Mouse (Mus musculus): Measurements from ENCODE around the gene Lst1. TPM values are rescaled to one million over a fixed set of nuclear protein-coding genes. Genes with fewer than 3 reads are reported as not detected.

The Lst1 gene
- polyA plus RNA-seq, 2 experiments = 25.6 to 37.7 TPM

- Histone ChIP-seq H3K4me3 (ENCODE audit: insufficient read depth in 1 of 2, low read depth in 2 of 2, low read length in 2 of 2) (no peak overlapping the region), H3K27me3 (ENCODE audit: control insufficient read depth, insufficient read depth, low read length) (peaks cover 14% of the 10 kb centered on the region), H3K36me3 (replicated peaks; ENCODE audit: control insufficient read depth, insufficient read depth, low read depth) (no peaks in the 10 kb centered on the region), H3K4me1 (replicated peaks; ENCODE audit: control insufficient read depth in 2 of 2, insufficient read depth in 2 of 2, low read length in 1 of 2) (peaks cover 0 to 13% of the 10 kb centered on the region in 2 experiments; a peak in 2 of 4 replicates), H3K9ac (replicated peaks) (no peak overlapping the region), H3K9me3 (ENCODE audit: control insufficient read depth, low read length) (no peaks in the 10 kb centered on the region), H3K27ac (no peak overlapping the region), H3K4me2 (ENCODE audit: low read depth) (no peak overlapping the region)
- DNase-seq (ENCODE audit: low read depth in 3 of 3, low spot score in 3 of 3) (no peak), ATAC-seq (ENCODE audit: insufficient read depth) (no peak)
- 46% methylated on average over 5 of the region's 5 CpGs for WGBS (ENCODE audit: insufficient replicate concordance)
- TF ChIP-seq CTCF (IDR thresholded peaks at IDR 0.05; ENCODE audit: low read depth) (no peak), EP300 (IDR thresholded peaks at IDR 0.05; ENCODE audit: low read depth) (no peak)
These were observed 4.7 kb upstream of the Lst1 start for GRCm38 (mm10) chr17:35192924-35193323.

- no peak overlapping the region for H3K27ac ChIP-seq
- DNase-seq (ENCODE audit: low read depth in 3 of 3, low spot score in 3 of 3) = no peak
- H3K36me3 ChIP-seq (replicated peaks; ENCODE audit: control insufficient read depth, insufficient read depth, low read depth) = no peaks in the 10 kb centered on the region
- H3K4me1 ChIP-seq (replicated peaks; ENCODE audit: control insufficient read depth in 2 of 2, insufficient read depth in 2 of 2, low read length in 1 of 2) = peaks cover 0 to 13% of the 10 kb centered on the region in 2 experiments; a peak in 2 of 4 replicates
- TF ChIP-seq EP300 (IDR thresholded peaks at IDR 0.05; ENCODE audit: low read depth) = no peak
- TF ChIP-seq CTCF (IDR thresholded peaks at IDR 0.05; ENCODE audit: low read depth) = peak; percentile 27; the same call in 1 of the 2 replicates
- H3K9me3 ChIP-seq (ENCODE audit: control insufficient read depth, low read length) = no peaks in the 10 kb centered on the region
- WGBS (ENCODE audit: insufficient replicate concordance) = 42% methylated on average over 2 of the region's 2 CpGs
- H3K9ac ChIP-seq (replicated peaks) = no peak overlapping the region
- H3K4me3 ChIP-seq (ENCODE audit: insufficient read depth in 1 of 2, low read depth in 2 of 2, low read length in 2 of 2) = no peak overlapping the region
- H3K4me2 ChIP-seq (ENCODE audit: low read depth) = no peak overlapping the region
- H3K27me3 ChIP-seq (ENCODE audit: control insufficient read depth, insufficient read depth, low read length) = peaks cover 14% of the 10 kb centered on the region
- ATAC-seq (ENCODE audit: insufficient read depth) = no peak
These were observed 3.5 kb upstream of the Lst1 start for GRCm38 (mm10) chr17:35191723-35192122.

GRCm38 (mm10) chr17:35190096-35190495 lies 1.9 kb upstream of the Lst1 start:
- no peaks in the 10 kb centered on the region for H3K36me3 ChIP-seq (replicated peaks; ENCODE audit: control insufficient read depth, insufficient read depth, low read depth)
- no peak for TF ChIP-seq EP300 (IDR thresholded peaks at IDR 0.05; ENCODE audit: low read depth)
- TF ChIP-seq CTCF (IDR thresholded peaks at IDR 0.05; ENCODE audit: low read depth) = no peak
- no peak overlapping the region for H3K27ac ChIP-seq
- H3K9ac ChIP-seq (replicated peaks) = no peak overlapping the region
- H3K4me2 ChIP-seq (ENCODE audit: low read depth) = no peak overlapping the region; the same call in 1 of the 2 replicates
- H3K9me3 ChIP-seq (ENCODE audit: control insufficient read depth, low read length) = no peaks in the 10 kb centered on the region
- H3K4me3 ChIP-seq (ENCODE audit: insufficient read depth in 1 of 2, low read depth in 2 of 2, low read length in 2 of 2) = no peak overlapping the region
- ATAC-seq (ENCODE audit: insufficient read depth) = no peak
- H3K27me3 ChIP-seq (ENCODE audit: control insufficient read depth, insufficient read depth, low read length) = peaks cover 6% of the 10 kb centered on the region
- 10% methylated on average over 4 of the region's 4 CpGs for WGBS (ENCODE audit: insufficient replicate concordance)
- peaks cover 3 to 11% of the 10 kb centered on the region in 2 experiments; a peak in 3 of 4 replicates for H3K4me1 ChIP-seq (replicated peaks; ENCODE audit: control insufficient read depth in 2 of 2, insufficient read depth in 2 of 2, low read length in 1 of 2)
- DNase-seq (ENCODE audit: low read depth in 3 of 3, low spot score in 3 of 3) = no peak

- no peaks in the 10 kb centered on the region for H3K36me3 ChIP-seq (replicated peaks; ENCODE audit: control insufficient read depth, insufficient read depth, low read depth)
- WGBS (ENCODE audit: insufficient replicate concordance) = 0% methylated on average over 1 of the region's 1 CpGs
- ATAC-seq (ENCODE audit: insufficient read depth) (no peak), DNase-seq (ENCODE audit: low read depth in 3 of 3, low spot score in 3 of 3) (no peak)
- no peak overlapping the region for H3K4me3 ChIP-seq (ENCODE audit: insufficient read depth in 1 of 2, low read depth in 2 of 2, low read length in 2 of 2)
- H3K4me2 ChIP-seq (ENCODE audit: low read depth) = no peak overlapping the region
- no peaks in the 10 kb centered on the region for H3K9me3 ChIP-seq (ENCODE audit: control insufficient read depth, low read length)
- TF ChIP-seq CTCF (IDR thresholded peaks at IDR 0.05; ENCODE audit: low read depth) (no peak), EP300 (IDR thresholded peaks at IDR 0.05; ENCODE audit: low read depth) (no peak)
- H3K4me1 ChIP-seq (replicated peaks; ENCODE audit: control insufficient read depth in 2 of 2, insufficient read depth in 2 of 2, low read length in 1 of 2) = peaks cover 3 to 11% of the 10 kb centered on the region in 2 experiments; a peak in 3 of 4 replicates
- no peaks in the 10 kb centered on the region; the same call in 1 of the 2 replicates for H3K27me3 ChIP-seq (ENCODE audit: control insufficient read depth, insufficient read depth, low read length)
- no peak overlapping the region for H3K27ac ChIP-seq
- H3K9ac ChIP-seq (replicated peaks) = no peak overlapping the region
These were observed 947 bp upstream of the Lst1 start for GRCm38 (mm10) chr17:35189186-35189585.

GRCm38 (mm10) chr17:35187345-35187744 lies 894 bp downstream of the Lst1 start:
- H3K4me2 ChIP-seq (ENCODE audit: low read depth) = peak overlapping the region; percentile 15; the same call in 1 of the 2 replicates
- H3K27ac ChIP-seq = no peak overlapping the region
- WGBS (ENCODE audit: insufficient replicate concordance) = 59% methylated on average over 4 of the region's 4 CpGs

More at GRCm38 (mm10) chr17:35187345-35187744, 894 bp downstream of the Lst1 start:
- Histone ChIP-seq H3K4me3 (ENCODE audit: insufficient read depth in 1 of 2, low read depth in 2 of 2, low read length in 2 of 2) (no peak overlapping the region), H3K27me3 (ENCODE audit: control insufficient read depth, insufficient read depth, low read length) (no peaks in the 10 kb centered on the region), H3K9me3 (ENCODE audit: control insufficient read depth, low read length) (no peaks in the 10 kb centered on the region), H3K36me3 (replicated peaks; ENCODE audit: control insufficient read depth, insufficient read depth, low read depth) (no peaks in the 10 kb centered on the region), H3K4me1 (replicated peaks; ENCODE audit: control insufficient read depth in 2 of 2, insufficient read depth in 2 of 2, low read length in 1 of 2) (peaks cover 3 to 11% of the 10 kb centered on the region in 2 experiments; a peak in 3 of 4 replicates), H3K9ac (replicated peaks) (no peak overlapping the region)
- ATAC-seq (ENCODE audit: insufficient read depth) = no peak
- TF ChIP-seq EP300 (IDR thresholded peaks at IDR 0.05; ENCODE audit: low read depth) (no peak), CTCF (IDR thresholded peaks at IDR 0.05; ENCODE audit: low read depth) (no peak)
- DNase-seq (ENCODE audit: low read depth in 3 of 3, low spot score in 3 of 3) = no peak

Measured in liver, embryonic 14.5 days (tissue).